Mouse (Mus musculus) adrenal gland, adult 10 weeks (tissue): ENCODE measurements around the gene Hist1h3d. TPM values are rescaled to one million over a fixed set of nuclear protein-coding genes. Genes with fewer than 3 reads are reported as not detected.

Experiments used
- polyA plus RNA-seq: library from polyadenylated mRNA; stranded (reverse); fragments of 350-450 nt; fragmentation: Illumina TruSeq; extraction: RNeasy Lipid Tissue Mini Kit (QIAGEN cat#74804); gene quantifications from one replicate; pipeline ENCODE4 v1.2.3, GENCODE M21; 2014; ENCODE audit warnings: low read depth, low replicate concordance

Gene Hist1h3d
- polyA plus RNA-seq: 2.2 TPM

GRCm38 (mm10) chr13:23575271-23575851 is at the start of gene Hist1h3d:
Hist1h3d (plus strand) TSS chr13:23575763.

GRCm38 (mm10) chr13:23530901-23531875 is 44.4 kb upstream of the Hist1h3d start, which contains the start of gene Hist1h4h:
Hist1h4h (plus strand) TSS chr13:23531050.

GRCm38 (mm10) chr13:23533560-23534367 is 41.8 kb upstream of the Hist1h3d start, which contains the start of gene Hist1h2af:
Hist1h2af (plus strand) TSS chr13:23533906.

DNA sequence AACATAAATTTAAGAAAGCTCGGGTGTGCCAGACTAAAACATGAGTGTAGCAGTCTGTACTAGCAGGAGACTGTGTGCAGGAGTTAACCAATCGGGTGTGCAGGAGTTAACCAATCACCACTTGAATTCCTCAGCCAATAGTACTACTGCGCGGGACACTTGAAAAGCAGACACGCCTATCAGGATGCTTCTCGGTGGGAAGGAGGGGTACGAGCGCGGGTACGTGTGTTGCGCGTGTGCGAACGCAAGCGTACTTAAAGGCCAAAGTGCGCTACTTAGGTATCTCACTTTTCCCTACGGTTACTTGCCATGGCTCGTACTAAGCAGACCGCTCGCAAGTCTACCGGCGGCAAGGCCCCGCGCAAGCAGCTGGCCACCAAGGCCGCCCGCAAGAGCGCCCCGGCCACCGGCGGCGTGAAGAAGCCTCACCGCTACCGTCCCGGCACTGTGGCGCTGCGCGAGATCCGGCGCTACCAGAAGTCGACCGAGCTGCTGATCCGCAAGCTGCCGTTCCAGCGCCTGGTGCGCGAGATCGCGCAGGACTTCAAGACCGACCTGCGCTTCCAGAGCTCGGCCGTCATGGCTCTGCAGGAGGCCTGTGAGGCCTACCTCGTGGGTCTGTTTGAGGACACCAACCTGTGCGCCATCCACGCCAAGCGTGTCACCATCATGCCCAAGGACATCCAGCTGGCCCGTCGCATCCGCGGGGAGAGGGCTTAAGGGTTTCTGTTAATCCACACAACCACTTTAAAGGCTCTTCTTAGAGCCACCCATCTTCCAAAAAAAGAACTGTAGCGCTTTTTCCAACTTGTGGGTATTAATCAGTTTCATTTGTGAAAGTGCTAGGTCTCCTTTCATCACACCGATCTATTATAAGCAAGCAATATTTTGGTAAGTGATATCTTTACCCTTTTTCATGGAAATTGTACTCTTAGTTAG is 40.2 kb upstream of the Hist1h3d start, which contains the start of gene Hist1h3g:
Hist1h3g (plus strand) TSS at position 286 of the 939 bp plus-strand sequence.

GRCm38 (mm10) chr13:23542999-23543607 is 32.5 kb upstream of the Hist1h3d start, which contains the start of gene Hist1h2bh:
Hist1h2bh (minus strand) TSS chr13:23543392.

GRCm38 (mm10) chr13:23543965-23544786 is 31.4 kb upstream of the Hist1h3d start, which contains the start of gene Hist1h3f:
Hist1h3f (plus strand) TSS chr13:23544052.

DNA sequence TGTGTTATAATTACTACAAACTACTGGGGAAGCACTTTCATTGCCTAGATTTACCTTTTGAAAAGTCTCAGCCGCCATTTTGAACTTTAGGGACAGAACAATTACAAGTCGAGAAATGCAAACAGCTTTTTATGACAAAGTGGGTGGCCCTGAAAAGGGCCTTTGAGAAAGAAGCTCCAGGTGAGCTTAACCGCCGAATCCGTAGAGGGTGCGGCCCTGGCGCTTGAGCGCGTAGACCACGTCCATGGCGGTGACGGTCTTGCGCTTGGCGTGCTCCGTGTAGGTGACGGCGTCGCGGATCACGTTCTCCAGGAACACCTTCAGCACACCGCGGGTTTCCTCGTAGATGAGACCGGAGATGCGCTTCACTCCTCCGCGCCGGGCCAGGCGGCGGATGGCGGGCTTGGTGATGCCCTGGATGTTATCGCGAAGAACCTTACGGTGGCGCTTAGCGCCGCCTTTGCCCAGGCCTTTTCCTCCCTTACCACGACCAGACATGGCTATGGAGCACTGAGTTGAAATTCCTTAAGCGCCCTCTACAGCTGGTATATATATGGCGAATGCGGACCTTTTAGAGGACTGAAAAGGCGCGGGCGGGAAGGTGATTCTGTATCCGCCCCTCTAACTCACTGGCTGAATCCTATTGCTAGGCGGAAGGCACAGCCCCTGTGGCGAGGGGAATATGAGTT is 24.3 kb upstream of the Hist1h3d start, which contains the start of gene Hist1h4f:
Hist1h4f (minus strand) TSS at position 503 of the 689 bp plus-strand sequence.

GRCm38 (mm10) chr13:23552962-23553361 is 22.6 kb upstream of the Hist1h3d start, which contains the start of gene Hist1h1d:
Hist1h1d (plus strand) TSS chr13:23553262.

DNA sequence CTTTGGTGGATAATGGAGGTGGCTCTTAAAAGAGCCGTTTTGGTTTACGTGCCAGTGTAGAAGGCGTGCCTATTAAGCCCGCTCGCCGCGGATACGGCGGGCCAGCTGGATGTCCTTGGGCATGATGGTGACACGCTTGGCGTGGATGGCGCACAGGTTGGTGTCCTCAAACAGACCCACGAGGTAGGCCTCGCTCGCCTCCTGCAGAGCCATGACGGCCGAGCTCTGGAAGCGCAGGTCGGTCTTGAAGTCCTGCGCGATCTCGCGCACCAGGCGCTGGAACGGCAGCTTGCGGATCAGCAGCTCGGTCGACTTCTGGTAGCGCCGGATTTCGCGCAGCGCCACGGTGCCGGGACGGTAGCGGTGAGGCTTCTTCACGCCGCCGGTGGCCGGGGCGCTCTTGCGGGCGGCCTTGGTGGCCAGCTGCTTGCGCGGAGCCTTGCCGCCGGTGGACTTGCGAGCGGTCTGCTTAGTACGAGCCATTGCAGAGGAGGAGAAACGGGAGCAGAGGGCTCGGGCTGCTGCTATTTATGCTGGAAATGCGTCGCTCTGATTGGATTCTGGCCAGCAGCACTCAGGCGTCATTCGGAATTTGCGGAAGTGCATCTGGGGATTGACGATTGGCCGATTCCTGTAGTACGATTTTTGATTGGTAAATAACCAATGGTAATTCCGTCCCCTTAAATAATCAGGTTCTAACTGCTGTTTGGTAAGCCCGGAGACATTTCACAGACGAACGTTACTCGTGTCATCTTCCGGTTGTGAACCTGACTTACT is 13.5 kb upstream of the Hist1h3d start, which contains the start of gene Hist1h3e:
Hist1h3e (minus strand) TSS at position 487 of the 777 bp plus-strand sequence.

DNA sequence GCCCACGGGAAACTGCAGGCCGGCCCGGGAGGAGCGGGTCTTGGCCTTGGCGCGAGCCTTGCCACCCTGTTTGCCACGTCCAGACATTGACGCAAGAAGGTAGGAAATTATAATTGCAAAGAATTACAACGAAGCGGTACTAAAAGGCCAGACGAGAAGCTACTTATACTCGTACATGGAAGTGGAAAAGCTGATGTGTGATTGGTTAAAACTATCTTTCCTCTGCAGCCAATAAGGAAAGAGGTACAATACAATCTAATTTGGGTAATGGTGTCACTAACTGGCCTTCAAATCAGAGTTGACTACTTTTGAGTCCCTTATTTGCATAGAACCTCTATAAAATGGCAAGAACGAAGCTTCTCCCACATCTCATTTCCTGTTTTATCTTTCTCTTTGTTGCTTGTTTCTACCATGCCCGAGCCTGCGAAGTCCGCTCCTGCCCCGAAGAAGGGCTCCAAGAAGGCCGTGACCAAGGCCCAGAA is 4.5 kb upstream of the Hist1h3d start, which contains the start of the genes Hist1h2ae and Hist1h2bg:
Hist1h2ae (minus strand) TSS at position 199 of the 482 bp plus-strand sequence.
Hist1h2bg (plus strand) TSS at position 375 of the 482 bp plus-strand sequence.

GRCm38 (mm10) chr13:23573898-23574524 is 1.6 kb upstream of the Hist1h3d start, which contains the start of the genes Hist1h2bf and Hist1h2ad:
Hist1h2bf (minus strand) TSS chr13:23574196.
Hist1h2ad (plus strand) TSS chr13:23574381.

DNA sequence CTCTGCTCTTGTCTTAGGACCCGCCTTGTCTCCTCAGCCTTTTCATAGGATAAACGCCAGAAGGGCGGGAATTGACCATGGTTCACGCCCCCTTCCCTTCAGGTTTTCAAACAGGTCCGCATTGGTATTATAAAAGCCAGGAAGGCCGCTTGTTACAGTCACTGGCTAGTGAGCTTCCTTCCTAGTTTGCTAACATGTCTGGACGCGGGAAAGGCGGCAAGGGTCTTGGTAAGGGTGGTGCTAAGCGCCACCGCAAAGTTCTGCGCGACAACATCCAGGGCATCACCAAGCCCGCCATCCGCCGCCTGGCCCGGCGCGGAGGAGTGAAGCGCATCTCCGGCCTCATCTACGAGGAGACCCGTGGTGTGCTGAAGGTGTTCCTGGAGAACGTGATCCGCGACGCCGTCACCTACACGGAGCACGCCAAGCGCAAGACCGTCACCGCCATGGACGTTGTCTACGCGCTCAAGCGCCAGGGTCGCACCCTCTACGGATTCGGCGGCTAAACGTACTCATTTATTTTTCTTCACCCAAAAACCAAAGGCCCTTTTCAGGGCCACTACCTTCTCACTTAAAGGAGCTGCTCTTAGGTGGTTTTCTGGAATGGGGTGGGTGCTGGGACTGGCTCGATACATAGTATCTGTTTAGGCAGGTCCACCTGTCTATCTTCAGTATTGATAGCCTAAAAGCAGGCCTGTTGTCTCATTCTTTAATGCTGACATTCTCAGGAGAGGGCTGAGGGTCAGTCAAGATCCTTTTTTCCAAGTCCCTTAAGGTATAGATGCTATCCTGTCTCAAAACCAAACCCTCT is 6.0 kb downstream of the Hist1h3d start, which contains the start of gene Hist1h4d:
Hist1h4d (plus strand) TSS at position 191 of the 811 bp plus-strand sequence.

DNA sequence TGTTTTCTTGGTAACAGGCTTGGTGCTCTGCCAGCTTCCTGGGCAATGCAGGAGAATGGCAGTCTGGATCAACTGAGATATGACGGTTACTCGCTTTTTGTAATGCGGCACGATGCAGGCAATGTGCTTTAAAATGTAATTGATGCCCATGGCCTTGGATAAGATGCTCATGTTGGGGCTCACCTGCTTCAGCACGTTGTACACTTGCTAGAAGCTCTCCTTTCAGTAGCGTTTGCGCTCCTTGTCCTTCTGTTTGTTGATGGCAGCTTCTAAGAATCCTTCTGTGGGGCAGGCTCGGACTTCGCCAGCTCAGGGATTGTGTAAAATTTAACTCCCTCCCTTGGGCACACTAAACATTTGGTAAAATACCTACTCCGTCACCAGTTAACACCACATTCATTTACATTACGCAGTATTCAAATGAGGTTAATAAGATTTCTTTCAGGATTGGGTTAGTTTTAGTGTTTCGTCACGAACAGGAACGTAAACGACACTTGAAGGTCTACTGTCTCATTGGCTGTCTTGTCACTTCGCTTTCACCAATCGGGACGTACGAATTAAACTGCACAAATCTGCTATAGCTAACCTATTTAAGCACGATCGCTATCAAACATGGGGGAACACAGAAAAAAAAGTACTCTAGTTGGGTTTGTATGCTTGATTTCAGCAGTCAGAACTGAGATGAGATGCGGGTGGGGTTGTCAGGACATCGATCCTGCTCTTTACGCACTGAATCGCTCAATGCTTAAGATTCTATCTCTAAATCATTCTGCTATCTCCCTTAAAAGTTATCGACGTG is 45.4 kb downstream of the Hist1h3d start, which contains the start of gene Hist1h2be:
Hist1h2be (minus strand) TSS at position 392 of the 799 bp plus-strand sequence.

DNA sequence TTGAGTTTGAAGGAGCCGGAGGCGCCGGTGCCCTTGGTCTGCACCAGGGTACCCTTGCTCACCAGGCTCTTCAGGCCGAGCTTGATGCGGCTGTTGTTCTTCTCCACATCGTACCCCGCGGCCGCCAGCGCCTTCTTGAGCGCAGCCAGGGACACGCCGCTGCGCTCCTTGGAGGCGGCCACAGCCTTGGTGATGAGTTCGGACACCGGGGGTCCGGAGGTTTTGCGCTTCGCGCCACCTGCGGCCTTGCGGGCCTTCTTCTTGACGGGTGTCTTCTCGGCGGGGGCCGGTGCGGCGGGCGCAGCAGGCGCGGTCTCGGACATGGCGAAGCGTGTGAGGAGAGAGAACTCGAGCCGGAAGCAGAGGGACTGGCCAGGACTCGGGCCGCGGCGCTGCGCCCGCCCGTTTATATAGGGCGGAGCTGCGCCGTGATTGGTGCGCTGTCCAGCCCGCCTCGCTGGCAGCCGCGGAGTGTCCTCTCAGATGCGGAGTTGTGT is 46.7 kb downstream of the Hist1h3d start, which contains the start of gene Hist1h1e:
Hist1h1e (minus strand) TSS at position 384 of the 497 bp plus-strand sequence.

